Mouse (Mus musculus): ENCODE results near the gene Slc15a1.

DNA sequence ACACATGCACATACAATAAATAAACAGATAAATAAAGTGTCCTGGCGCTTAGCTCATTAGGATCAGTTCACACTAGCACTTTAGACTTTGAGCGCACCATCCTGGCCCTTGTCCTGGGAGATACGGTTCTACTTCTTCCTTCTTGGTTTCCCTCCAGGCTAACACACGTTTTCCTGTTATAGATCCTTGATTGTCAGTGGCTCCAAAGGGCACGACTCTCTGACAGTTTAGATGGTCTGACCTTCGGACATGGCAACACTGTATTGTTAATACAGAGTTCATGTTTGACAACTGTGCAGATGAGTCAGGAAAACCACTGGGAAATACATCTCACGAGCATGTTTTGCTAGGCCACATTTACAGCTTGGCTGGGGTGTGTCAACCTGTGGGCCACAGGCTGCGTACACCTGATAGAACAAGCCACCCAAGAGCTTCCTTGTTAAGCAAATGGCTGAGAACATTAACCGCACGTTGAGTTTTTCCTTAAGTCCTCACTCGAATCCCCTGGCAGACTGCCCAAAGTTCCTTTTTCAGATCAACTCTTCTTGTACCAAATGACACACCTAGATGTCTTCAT is 33.4 kb downstream of the Slc15a1 start:
- no peak for TF ChIP-seq CTCF (IDR thresholded peaks at IDR 0.05)
- TF ChIP-seq POLR2A (IDR thresholded peaks at IDR 0.05; ENCODE audit: insufficient read depth, low read depth, low read length), result no peak

Data from heart, adult 2 months (tissue).